Mouse (Mus musculus) frontal cortex, postnatal 10 days (tissue): ENCODE results near the gene Inpp5f.

Experiments used
- DNase-seq, 2 experiments: peaks; one replicate each; pipeline ENCODE4 v3.0.0; 2022; ENCODE audit warnings: low spot score in 2 of 2, mixed read lengths in 1 of 2

Gene Inpp5f

DNA sequence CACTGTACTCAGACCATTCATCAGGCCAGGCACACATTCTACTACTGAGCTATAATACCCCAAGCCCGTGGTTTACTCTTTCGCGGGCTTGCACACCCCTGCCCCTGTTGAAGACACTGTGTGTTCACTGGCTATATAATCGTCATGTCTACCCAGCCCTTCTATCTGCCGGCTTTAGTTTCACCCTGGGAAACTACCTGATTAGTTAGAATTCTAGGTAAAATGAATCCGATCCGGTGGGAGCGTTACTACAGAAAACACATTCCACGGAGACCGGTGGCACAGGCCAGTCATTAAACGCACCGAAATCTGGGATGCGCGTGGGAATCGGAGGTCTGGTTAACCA is 128.0 kb downstream of the Inpp5f start:
- DNase-seq = no peak

DNA sequence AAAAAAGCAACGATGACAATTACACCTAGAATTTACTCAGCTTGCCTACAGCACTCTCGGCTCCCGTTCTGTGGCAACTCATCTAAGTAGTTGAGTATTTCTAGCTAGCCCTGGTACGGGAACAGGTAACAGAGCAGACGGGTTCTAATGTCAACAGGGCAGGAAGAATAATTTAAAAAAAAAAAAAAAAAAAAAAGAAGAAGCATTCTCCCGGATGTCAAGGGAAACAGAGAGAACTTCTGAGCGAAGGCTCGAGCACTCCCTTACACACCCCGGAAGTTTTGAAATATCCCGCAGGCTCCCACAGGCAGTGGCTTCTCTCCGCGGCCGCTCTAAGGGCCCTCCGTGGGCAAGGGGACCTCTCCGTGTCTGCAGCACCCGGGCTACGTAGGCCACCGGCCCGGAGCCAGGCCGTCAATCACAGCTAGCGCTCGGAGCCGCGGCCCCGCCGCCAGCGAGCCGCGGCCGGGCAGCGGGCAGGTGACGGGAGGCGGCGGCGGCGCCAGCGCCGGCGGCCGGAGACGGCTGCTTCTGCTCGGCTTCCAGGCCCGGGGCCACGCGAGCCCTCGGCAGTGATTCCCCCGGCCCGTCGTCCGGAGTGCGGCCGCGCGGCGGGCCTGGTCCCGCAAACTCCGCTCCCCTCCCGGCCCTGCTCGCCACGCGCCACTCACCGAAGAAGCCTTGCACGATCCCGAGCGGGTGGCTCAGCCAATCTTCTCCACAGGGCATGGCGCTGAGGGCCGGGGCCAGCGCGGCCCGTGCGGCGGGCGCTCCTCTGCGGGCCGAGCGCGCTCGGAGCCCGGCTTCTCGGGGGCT is 128.5 kb downstream of the Inpp5f start:
- peak in 1 of 2 experiments; percentile 30 for DNase-seq

DNA sequence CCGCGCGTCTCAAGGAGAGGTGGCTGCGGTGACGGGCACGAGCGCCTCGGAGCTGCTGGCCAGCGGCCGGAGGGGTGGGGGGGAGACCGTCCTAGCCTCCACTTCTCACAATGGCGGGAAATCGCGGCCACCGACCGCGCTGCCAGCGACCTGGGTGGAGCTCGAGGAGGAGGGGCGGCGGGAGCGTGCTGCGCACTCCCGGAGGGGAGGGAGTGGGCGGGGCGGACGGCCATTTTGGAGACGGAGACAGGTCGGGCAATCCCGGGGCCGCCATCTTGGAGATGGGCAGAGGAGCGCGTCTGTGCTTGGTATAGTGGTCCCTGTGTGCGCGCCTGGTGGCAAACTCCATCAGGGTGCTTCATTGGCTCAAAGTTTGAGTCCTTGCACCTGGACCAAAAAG is 129.2 kb downstream of the Inpp5f start, which contains the start of gene Mcmbp:
TSS of gene Mcmbp (minus strand) at position 162 of the 400 bp plus-strand sequence.
- DNase-seq = peak; percentile 93 to 96

DNA sequence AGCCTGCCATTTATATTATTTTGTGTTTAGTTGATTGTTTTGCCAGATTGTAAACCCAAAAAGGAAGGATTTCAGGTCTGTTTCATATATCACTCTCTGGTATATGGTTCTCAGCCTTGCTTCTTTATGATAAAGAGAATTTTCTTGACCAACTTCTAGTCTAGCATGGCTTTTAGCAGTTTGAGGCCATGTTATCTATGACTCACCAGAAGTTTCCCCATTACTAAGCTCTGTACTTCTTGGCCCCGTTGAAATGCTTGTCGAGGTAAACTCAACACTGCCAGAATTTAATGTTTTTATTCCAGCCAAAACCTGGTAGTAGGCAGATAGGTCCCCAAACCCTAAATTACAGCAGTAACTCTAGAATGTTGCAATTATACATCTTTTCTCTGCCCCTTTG is 132.8 kb downstream of the Inpp5f start:
- no peak for DNase-seq

DNA sequence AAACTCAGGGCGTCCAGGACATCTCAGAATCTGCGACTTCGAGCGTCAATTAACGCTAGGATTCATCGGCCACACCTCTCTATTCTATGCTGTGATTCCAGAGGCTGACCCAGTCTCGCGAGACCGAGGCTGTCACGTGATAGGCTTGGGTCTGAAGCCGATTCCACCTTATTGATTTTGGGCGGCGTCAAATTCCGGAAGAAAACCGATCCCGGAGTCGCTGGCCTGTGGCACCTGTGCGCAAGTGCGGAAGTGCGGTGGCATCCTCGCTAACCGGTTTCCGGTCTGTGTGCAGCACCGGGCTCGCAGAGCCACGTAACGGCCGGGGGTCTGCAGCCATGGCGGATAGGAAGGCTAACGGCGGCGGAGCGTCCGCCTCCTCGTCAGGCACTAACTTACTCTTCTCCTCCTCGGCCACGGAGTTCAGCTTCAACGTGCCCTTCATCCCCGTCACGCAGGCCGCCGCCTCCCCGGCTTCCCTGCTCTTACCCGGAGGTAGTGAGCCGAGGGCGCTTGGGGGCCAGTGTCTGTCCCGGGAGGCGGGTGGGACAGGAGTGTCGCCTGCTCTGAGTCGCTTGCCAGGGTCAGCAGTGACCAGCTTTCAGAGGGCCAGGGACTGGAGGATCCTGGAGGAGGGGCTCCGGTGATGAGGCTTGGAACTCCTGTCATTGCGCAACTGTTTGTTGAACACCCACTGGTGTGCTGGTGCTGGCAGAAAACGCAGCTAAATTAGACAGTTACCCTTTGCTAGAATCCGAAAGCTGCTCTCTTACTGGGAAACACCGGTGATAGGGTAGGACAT is 133.8 kb downstream of the Inpp5f start, which contains the start of gene Sec23ip:
TSS of gene Sec23ip (plus strand) at position 260 of the 802 bp plus-strand sequence.
- peak; percentile 97 for DNase-seq
